Mouse (Mus musculus) fibroblast of lung, adult 2 months (primary cell): ENCODE measurements around the gene Sucnr1.

ENCODE experiments used
- DNase-seq: peaks from one replicate; pipeline ENCODE4 v3.0.0-alpha.2; 2011; ENCODE audit warnings: low read depth

The Sucnr1 gene

GRCm38 (mm10) chr3:60111889-60112646, 30.4 kb downstream of the Sucnr1 start:
- peak; percentile 41 for DNase-seq

DNA sequence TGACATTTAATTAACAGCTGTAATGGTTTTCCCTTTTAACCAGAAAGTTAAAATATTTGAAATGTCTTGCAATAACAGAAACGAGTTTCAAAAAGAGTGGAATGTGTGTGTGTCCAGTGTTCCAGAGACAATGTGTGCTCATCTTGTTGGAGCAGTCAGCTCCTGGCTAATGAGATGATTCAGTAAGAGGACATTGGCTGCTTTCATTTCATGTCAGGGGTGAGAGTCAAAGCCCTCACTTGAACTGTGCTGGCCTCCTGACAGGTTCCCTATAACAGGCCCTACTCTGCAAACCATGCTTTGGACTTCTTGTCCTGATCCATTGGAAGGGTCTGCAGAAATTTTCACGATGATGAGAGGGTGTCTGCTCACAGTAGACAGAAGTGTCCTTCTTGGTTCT, 32.9 kb downstream of the Sucnr1 start:
- DNase-seq: no peak

- no peak for DNase-seq
These were observed 39.8 kb downstream of the Sucnr1 start for GRCm38 (mm10) chr3:60121449-60121848.

DNA sequence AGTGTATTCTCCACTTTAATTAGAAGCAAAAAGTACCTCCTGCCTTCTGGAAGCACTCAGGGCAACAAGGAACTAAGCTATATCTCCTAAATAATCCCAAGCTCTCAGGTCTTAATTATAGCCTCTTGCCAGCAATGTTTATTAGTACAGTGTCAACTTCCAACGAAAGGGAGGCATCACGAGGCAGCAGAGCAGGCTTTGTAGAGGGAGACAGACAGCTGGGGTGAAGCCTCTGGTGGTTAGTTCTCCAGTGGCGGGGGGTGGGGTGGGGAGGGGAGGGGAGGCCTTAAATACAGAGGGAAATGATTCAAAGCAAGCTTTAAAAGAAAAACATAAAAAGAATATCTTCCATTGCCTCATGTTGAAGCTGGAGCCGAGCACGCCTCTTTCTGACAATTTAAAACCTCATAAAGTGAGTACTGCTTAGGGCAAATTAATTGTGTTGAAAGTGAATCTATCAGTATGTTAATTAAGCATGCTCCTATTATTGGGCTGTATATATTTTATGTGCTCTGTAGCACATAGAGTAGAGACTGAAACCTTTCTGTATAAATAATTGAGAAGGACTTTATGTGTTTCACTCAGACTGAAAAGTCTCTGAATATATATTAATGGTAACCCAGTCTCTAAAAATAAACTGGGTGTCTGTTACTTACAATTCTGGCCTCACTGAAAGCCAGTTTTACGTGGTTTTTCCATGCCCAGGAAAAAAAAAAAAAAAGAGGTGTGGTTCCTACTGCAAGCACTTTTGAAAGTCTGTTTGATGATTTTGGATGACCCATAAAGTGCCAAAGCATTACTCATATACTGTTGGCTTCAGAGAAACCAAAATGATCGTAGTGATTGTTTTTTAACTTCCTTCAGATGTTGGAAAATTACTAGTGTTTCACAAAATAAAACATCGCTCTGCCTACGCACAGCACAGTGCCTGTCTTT, 42.5 kb downstream of the Sucnr1 start:
- peak; percentile 81 for DNase-seq

- DNase-seq: no peak
These were observed 44.9 kb downstream of the Sucnr1 start for GRCm38 (mm10) chr3:60126564-60126963.

DNA sequence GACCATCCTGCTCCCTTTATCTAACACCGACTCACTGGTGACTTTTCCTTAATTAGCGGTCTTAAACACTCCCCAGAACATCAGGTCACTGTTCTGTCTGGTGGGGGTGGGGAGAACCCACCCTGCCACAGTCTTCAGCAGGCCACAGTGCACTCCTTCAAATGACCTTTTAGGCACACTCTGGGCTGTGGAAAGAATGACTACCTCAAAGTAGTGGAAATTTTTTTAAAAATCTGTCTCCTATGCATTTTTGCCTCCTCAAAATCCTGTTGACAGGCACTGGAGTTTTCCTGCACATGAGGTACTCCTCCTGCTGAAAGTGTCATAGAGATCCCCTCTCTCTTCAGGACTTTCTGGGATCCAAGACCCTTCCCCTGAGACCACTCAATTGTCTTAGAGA, 46.6 kb downstream of the Sucnr1 start:
- DNase-seq: no peak

DNA sequence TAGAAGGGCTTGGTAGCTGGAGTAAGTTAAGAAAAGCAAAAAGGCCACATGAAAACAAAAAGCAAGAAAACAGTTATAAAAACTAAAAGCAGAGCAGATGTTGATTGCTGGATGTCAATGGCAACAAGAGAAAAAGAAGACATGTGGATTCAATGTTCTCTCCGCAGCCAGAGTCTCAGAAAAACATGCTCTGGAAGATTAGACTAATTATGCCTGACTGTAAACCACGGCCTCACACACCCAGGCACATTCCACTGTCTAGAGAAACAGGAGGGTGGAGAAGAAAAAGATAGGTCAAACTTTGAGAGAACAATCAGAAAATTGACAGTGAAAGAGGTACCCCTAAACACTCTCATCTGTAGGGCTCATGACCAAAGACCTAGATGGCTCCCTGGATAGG, 54.1 kb downstream of the Sucnr1 start:
- DNase-seq: no peak
